Mouse (Mus musculus) olfactory bulb, adult 2 months (tissue): ENCODE results near the gene 2010300C02Rik.

Experiments used
- CTCF ChIP-seq: fragments of 200-500 bp; IDR thresholded peaks from 2 replicates; pipeline ENCODE4 v1.5.1; 2012; ENCODE audit warnings: low read depth, mild to moderate bottlenecking, low read length, moderate library complexity; ENCODE audit not compliant: insufficient read depth
- POLR2A ChIP-seq: fragments of 200-500 bp; IDR thresholded peaks from 2 replicates; pipeline ENCODE4 v1.6.1; 2012; ENCODE audit warnings: mild to moderate bottlenecking, low read depth, low read length, moderate library complexity; ENCODE audit not compliant: insufficient read depth

GRCm38 (mm10) chr1:37598986-37599385 is 120.9 kb downstream of the 2010300C02Rik start:
- TF ChIP-seq CTCF (no peak), POLR2A (no peak)
